Mouse (Mus musculus) brain, embryonic 14.5 days (tissue): ENCODE data around the gene Gm5426.

ENCODE experiments used
- CTCF ChIP-seq: fragments of 200-500 bp; IDR thresholded peaks from 2 replicates; pipeline ENCODE4 v1.5.1; 2012; ENCODE audit warnings: inconsistent platforms, mild to moderate bottlenecking, moderate library complexity, borderline replicate concordance; ENCODE audit not compliant: insufficient read depth, insufficient read length; ENCODE audit errors: extremely low read depth
- POLR2A ChIP-seq: fragments of 200-500 bp; IDR thresholded peaks from 2 replicates; pipeline ENCODE4 v1.6.1; 2012; ENCODE audit warnings: mild to moderate bottlenecking, inconsistent platforms, borderline replicate concordance; ENCODE audit not compliant: poor library complexity, insufficient read depth, insufficient read length, severe bottlenecking; ENCODE audit errors: extremely low read depth

DNA sequence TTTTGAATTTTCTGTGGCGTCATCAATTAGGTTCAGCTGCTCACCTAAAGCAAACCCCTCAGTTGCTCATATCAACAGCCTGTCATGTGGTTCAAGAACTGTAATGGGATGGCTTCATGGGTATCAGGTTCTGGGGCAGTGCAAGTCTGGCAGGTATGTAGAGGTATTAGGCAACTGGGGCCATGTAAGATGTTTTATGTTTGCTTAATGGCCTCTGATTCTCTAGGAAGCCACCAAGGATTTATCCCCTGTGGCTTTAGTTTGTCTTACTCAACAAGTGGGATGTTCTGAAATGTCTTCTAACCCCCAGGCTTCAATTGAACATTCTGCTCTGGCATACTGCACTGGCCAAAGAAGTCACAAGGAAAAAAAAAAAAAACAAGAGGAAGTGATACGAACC lies 15.6 kb upstream of the Gm5426 start:
- no peak for TF ChIP-seq CTCF
- no peak for TF ChIP-seq POLR2A
